Mouse (Mus musculus) frontal cortex, postnatal 14 days (tissue): ENCODE data around the gene Ints5.
"Not testable (repeated sequence)": the region's sequence is repeated elsewhere in the genome, so short reads cannot be mapped to it uniquely, and the experiment has no call there.

Experiments used
- DNase-seq, 2 experiments: peaks; one replicate each; pipeline ENCODE4 v3.0.0; 2022; ENCODE audit warnings: low spot score in 2 of 2

The Ints5 gene

GRCm38 (mm10) chr19:8887585-8888463 is 5.0 kb upstream of the Ints5 start:
- DNase-seq: no peak

GRCm38 (mm10) chr19:8888511-8889385 is 4.1 kb upstream of the Ints5 start, which contains the start of the genes 1810009A15Rik and Gm49416:
TSS of gene 1810009A15Rik (plus strand) at chr19:8888853.
TSS of gene Gm49416 (plus strand) at chr19:8888926.
- peak; percentile 88 to 96 for DNase-seq

GRCm38 (mm10) chr19:8895397-8895960 is 2.7 kb downstream of the Ints5 start:
- DNase-seq: no peak

GRCm38 (mm10) chr19:8896231-8896630 is 3.4 kb downstream of the Ints5 start:
- not testable (repeated sequence) for DNase-seq

- peak in 1 of 2 experiments; percentile 26 for DNase-seq
Observed at GRCm38 (mm10) chr19:8897211-8897864, 4.5 kb downstream of the Ints5 start.

GRCm38 (mm10) chr19:8897865-8898495 is 5.2 kb downstream of the Ints5 start, which contains the start of gene Ganab:
TSS of gene Ganab (plus strand) at chr19:8898071.
- peak; percentile 91 to 95 for DNase-seq

GRCm38 (mm10) chr19:8898576-8898975 is 5.8 kb downstream of the Ints5 start:
- no peak for DNase-seq

GRCm38 (mm10) chr19:8899079-8899478 is 6.3 kb downstream of the Ints5 start:
- DNase-seq: no peak

- DNase-seq: no peak
Observed at GRCm38 (mm10) chr19:8903412-8903811, 10.6 kb downstream of the Ints5 start.

GRCm38 (mm10) chr19:8908531-8908930 is 15.7 kb downstream of the Ints5 start:
- no peak for DNase-seq

- DNase-seq: no peak
Observed at GRCm38 (mm10) chr19:8911810-8912209, 19.0 kb downstream of the Ints5 start.

GRCm38 (mm10) chr19:8914212-8914611 is 21.4 kb downstream of the Ints5 start:
- no peak for DNase-seq

GRCm38 (mm10) chr19:8919000-8919399 is 26.2 kb downstream of the Ints5 start:
- DNase-seq: no peak

- DNase-seq: no peak
Observed at GRCm38 (mm10) chr19:8919684-8920072, 26.9 kb downstream of the Ints5 start.

GRCm38 (mm10) chr19:8920073-8920736 is 27.4 kb downstream of the Ints5 start, which contains the start of gene B3gat3:
TSS of gene B3gat3 (plus strand) at chr19:8920374.
- DNase-seq: peak; percentile 87 to 89

GRCm38 (mm10) chr19:8920836-8921291 is 28.1 kb downstream of the Ints5 start:
- no peak for DNase-seq

- DNase-seq: no peak
Observed at GRCm38 (mm10) chr19:8921741-8922140, 28.9 kb downstream of the Ints5 start.

GRCm38 (mm10) chr19:8926766-8927165 is 34.0 kb downstream of the Ints5 start:
- DNase-seq: no peak

- DNase-seq: no peak
Observed at GRCm38 (mm10) chr19:8927891-8928525, 35.2 kb downstream of the Ints5 start.
